Mouse (Mus musculus): Measurements from ENCODE around the gene Mfsd4b1.
"Not testable (repeated sequence)": the region's sequence is repeated elsewhere in the genome, so short reads cannot be mapped to it uniquely, and the experiment has no call there.

The Mfsd4b1 gene

DNA sequence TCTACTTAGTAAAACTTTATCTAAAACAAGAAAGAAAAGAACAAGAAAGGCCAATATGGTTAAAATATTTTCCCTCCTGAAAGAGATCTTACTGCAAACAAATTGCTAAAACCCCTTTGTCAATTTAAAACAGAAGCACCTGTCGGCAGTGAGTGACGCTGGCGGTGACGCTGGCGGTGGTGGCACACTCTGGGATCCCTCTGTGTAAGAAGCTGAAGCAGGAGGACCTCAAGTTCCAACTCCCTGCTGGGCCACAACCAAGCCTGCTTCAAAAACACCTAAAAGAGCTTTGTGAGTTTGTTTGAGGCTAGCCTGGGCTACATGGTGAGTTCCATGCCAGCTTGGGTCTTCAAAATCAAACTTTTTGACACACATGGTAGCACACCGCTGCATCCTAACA, 9.9 kb upstream of the Mfsd4b1 start:
- DNase-seq (ENCODE audit: low spot score) = no peak

DNA sequence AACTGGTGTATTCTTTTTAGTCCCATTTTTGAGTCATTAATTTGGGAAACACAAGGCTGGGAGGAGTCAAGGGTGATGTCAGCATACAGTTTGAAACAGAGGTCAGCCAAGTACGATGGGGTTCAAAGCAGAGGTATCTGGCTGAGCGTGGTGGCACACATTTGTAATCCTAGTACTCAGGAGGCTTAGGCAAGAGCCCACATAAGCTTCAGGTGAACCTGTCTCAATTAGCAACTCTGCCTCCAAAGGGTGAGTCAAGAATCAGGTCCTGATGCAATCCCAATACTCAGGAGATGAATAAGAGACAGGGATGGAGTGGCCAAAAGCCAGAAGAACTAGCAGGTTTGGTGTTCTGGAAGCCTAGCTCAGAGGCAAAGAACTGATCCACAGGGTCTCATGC, 7.8 kb upstream of the Mfsd4b1 start:
- no peak for DNase-seq (ENCODE audit: low spot score)

DNA sequence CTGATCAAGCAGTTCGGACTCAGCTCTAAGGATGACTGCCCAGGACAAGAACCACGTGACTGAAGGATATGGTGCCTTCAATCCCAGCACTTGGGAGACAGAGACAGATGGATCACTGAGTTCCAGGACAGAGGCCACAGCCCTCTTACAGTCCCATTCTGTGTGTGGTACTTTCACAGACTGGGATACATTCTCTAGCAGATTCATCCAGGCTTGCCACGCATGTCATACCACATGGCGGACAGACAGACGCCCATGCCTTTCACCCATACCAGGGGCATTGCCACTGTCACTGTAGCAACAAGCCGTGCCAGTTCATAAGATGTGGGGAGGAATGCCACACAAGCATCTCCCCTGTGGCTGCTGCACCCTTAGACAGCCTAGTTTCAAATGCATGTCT, 5.6 kb upstream of the Mfsd4b1 start:
- no peak for DNase-seq (ENCODE audit: low spot score)

DNA sequence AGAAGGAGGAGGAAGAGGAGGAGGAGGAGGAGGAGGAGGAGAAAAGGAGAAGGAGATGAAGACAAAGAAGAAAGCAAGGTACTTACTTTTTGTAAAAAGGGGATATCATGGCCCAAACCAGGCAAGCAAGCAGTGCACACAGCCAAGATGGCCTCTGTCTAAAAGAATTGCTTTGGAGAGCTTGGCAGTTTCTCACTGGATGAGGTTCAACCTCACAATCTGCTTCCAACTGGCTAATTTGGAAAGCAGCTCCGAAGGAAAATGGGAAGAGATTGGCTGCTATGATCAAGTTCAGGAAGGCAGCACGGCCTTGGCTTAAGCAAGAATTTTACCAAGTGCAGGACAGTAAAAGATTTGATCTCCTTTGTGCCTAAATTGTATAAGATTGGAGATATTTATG, 4.5 kb upstream of the Mfsd4b1 start:
- DNase-seq (ENCODE audit: low spot score) = no peak

DNA sequence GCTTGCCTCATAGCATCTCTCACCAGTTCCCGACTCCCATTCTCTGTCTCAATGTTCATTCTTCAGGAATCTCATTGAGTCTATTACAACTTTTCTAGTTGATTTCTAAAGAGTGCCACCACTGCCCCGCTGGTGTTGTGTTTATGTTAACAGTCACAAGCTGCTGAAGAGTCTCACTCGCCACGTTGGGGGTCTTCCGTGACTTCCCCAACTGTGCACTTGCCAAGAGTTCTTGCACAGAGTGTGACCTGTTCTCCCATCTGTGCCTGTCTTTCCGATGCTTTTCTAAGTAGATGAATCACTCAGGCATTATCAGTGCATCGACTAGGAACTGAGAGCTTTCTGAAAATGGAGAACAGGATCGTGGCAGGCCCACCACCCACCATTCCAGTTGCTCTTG, 3.0 kb upstream of the Mfsd4b1 start:
- DNase-seq (ENCODE audit: low spot score) = no peak

DNA sequence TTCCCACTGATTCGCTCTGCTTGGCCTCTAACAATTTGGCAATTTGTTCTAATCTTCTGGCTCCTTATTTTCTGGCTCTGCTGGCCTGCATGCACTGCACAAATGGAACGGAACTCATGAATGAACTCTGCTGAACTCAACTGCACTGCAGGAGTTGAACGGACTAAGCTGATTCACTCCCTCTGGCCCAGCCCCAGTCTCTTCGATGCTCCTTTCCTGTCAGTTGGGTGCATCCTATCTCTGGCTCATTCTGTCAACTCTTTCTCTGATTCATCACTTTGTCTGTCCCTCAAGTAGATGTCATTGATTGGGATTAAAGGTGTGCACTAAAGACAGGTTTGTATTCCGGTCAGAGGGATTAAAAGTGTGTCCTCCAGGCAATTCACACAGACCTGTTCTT, 1.5 kb upstream of the Mfsd4b1 start:
- no peak for DNase-seq (ENCODE audit: low spot score)

DNA sequence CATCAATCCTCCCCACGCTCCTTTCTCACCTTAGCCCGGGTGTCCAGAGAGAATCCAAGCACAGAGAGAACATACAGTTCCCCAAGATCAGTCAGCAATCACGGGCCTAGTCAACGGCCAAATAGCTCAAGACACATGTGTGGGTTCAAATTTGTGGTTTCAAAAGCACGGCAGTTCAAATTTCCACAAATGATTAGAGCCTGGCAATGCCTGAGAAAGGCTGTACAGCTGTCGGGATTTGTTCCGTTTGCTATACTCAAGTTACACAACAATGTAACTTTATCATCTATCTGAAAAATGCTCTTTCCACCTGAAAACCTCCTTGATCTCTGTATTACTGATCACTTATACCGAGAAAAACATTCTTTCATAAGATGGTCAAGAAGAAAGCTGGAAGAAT, 492 bp upstream of the Mfsd4b1 start:
- no peak for DNase-seq (ENCODE audit: low spot score)

DNA sequence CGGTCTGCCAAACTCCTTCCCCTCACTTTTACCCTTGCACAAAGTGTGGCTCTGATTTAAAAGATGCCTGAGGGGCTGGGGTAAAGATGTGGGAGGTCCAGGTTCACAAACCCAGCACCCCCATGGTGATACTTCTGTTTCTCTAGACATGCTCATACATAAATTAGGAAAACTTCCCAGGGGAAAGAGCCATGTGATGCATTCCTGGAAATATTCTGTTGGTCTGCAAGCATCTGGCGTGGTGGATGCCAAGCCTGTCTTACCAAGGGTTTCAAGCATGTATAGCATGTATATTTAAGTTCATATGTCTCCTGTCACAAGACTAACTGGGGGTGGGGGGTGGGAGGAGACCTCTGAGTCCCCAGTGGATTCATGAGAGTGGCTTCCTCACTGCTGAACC, 4.7 kb downstream of the Mfsd4b1 start:
- DNase-seq (ENCODE audit: low spot score) = no peak

DNA sequence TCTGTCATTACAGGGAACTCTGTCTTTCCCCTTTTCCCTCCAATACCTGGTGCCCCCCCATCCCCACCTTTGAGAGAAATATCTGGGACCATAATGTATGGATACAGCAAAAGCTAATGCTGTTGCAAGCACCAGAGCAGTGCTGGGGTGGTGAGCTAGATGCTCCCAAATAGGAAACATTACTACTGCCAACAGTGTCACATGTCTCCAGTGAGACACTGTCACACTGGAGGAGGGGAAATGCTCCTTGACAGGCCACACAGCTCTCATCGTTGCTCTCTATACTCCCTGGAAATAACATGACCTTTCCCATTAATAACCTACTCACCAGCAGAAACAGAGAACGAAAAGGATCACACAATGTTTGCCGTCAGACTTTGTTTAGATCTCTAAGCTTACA, 5.6 kb downstream of the Mfsd4b1 start:
- no peak for DNase-seq (ENCODE audit: low spot score)

DNA sequence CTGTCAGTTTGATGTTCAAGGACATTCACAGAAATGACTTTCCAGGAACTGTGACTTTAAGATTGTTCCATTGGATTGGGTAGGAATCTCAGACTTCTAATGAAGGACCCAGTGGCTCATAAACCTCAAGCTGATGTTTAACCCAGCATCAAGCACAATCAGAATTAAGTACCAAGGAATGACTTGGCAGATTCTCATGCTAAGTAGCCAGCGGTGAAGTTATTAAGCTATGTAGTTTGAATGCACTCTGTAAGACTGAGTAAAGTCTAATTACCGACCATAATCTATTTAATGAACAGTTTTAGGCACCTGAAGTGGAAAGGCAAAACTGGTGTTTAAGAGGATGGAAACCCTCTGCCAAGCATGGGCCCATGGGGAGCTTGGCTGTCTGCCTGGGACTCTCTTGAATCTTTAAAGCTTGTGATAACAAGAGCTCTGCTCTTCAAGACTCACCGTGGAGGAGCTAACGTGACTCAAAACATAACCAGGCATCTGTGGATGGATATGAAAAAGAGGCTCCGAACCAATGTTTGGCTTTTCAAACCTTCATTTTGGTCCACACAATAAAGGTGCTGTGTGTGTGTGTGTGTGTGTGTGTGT, 6.7 kb downstream of the Mfsd4b1 start:
- DNase-seq (ENCODE audit: low spot score) = no peak

DNA sequence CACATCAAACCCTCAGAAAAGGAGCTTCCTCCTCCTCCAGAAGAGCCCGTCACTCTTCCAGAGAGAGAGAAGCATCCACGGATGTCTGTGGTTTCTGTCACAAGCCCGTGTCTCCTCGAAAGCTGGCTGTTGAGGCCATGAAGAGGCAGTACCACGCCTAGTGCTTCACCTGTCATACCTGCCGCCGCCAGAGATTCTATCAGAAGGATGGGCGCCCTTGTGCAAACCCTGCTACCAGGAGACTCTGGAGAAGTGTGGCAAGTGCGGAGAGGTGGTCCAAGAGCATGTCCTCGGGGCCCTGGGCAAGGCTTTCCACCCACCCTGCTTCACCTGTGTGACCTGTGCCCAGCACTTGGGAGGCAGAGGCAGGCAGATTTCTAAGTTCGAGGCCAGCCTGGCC, 15.5 kb downstream of the Mfsd4b1 start:
- DNase-seq (ENCODE audit: low spot score) = no peak

DNA sequence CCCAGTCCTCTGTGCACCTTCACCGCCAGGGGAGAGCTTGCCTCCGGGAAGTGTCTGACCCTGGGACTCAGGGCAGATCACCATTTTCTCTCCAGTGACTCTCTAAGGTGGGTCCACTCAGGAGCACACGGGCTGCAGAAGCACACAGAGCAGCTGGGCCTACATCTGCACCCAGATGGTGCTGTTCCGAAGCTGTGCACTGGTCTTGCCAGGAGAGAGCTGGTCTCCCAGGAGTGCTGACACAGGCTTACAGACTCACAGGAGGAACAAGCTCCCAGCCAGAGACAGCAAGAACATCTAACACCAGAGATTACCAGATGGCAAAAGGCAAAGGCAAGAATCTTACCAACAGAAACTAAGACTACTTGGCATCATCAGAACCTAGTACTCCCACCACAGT, 16.2 kb downstream of the Mfsd4b1 start:
- DNase-seq (ENCODE audit: low spot score) = not testable (repeated sequence)

DNA sequence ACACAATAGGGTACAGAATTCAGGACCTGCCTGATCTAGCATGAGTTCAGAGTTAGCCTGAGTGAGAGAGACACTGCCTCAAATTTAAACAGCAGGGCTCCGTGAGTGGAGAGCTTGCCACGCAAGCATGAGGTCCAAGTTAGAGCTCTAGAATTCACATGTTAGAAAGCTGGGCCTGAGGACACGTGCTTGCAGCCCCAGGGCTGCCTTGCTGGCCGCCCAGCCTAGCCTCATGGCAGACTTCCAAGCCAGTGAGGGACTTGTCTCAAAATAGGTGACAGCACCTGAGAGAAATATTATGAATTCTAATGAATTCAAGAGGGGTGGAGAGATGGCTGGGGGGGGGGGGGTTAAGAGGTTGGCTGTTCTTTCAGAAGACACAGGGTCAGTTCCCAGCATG, 17.1 kb downstream of the Mfsd4b1 start:
- no peak for DNase-seq (ENCODE audit: low spot score)

DNA sequence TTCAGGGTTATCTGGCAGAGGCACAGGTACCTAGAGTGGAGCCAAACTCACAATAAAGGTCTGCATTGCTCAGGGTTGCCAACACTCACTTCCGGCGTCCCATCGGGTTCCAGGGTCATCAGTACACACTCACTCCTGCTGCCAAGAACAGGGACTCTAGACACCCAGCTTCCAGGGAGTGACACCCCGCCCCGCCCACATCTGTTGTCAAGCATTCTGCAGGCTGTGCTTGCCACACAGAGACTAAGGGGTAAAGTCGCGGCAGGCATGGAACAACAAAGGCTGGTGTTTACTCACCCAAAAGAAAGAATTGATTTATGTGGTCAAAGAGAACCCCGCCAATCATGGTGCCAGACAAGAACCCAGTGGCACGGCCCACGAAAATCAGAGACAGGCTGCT, 18.1 kb downstream of the Mfsd4b1 start:
- DNase-seq (ENCODE audit: low spot score) = no peak

DNA sequence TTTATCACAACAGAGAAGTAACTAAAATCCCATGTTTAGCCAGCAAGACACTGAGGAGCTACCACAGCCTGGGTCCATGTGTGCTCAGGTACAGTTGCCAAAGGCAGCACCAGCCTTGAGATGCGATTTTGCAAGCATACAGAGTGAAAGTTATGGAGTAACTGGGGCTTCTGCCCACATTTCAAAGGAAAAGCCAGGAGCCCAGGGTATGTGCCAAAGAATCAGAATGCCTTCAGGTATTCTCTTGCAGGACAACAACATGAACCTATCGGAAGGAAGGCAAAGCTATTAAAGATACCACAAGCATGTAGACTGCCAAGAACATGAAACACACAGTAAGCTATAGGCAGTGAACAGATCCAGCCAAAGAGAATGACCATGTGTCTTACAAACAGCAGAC, 24.3 kb downstream of the Mfsd4b1 start:
- no peak for DNase-seq (ENCODE audit: low spot score)

DNA sequence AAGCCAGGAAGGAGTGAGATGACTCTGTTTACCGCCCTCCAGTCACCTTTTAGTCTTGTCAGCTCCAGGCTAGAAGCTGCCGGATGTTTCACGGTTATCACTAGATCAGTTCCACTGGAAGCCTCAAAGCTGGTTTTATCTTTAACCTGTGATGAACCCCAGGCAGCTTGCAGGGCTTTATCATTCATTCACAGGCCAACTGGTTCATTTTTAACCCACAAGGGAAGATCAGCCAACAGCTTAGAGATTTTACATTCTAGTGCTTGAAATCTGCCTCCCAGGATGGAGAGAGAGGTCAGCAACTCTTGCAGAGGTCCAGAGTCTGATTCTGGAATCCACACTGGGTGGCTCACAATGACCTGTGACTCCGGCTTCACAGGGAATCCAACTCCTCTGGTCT, 33.9 kb downstream of the Mfsd4b1 start:
- no peak for DNase-seq (ENCODE audit: low spot score)

DNA sequence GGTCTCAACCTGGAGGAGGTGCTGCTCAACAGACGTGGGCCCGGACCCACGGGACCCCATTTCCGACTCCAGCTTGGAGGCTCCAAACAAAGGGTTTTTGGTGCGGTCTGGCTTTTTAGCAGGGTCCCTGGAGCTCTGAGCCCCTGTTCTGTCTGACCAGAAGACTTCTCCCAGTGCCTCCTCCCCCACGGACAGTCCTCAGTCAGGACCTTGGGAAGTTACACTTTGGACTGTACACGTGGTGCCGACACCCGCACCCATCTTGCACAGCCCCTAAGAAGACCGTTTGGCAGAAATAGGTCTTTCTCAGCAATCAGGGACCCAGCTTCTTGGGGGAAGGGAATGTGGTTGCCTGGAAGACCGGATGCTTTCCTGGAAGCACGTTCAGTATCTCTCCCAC, 38.6 kb downstream of the Mfsd4b1 start, which contains the start of gene Mfsd4b5:
Mfsd4b5 (minus strand) TSS at position 181 of the 400 bp plus-strand sequence.
- no peak for DNase-seq (ENCODE audit: low spot score)

DNA sequence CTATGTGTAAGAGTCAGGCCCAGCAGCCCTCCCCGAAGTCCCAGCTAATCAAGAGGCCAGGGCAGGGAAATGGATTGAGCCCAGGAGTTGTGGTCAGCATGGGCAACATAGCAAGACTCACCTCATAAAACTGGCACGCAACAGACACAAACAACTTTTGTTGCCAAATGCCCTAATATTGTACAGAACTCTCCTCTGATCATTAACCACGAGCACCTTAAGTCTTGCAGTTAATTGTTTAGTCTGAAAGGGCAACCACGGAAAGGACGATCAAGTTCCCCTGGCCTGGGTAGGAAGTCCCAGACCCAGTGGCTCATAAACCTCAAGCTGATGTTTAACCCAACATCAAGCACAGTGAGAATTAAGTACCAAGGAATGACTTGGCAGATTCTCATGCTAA, 42.5 kb downstream of the Mfsd4b1 start:
- no peak for DNase-seq (ENCODE audit: low spot score)

DNA sequence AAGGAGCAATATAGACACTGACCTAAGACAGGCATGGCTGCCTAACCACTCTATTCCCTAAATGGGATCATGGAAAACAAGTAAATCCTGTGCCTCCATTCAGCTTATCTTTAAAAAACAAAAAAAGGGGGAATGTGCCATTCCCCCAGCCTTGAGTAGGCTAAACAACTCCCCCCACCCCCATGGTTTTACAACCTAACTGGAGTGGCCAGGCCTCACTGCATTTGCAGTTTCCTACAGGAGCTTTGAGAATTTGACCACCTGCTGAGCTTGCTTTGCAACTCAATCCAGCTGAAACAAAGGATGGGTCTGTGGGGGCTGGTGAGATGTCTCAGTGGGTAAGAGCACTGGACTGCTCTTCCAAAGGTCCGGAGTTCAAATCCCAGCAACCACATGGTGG, 46.8 kb downstream of the Mfsd4b1 start:
- no peak for DNase-seq (ENCODE audit: low spot score)

DNA sequence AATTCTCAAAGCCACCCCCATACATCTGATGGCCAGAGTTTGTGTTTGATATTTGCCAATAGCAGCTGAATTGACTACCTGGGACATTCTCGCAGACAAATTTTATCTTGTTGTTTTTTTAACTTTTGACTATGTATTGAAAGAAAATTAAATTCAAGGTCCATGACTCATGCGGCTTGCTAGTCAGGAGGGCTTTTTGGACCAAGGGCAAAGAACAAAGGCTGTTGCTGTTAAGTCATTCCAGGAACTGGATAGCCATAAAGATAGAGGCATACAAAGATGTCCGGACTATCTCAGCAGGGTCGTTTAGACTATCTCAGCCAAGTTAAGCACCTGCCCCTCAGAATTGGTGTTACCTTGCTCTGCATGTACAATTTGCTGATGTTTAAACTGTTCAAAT, 47.7 kb downstream of the Mfsd4b1 start:
- no peak for DNase-seq (ENCODE audit: low spot score)

DNA sequence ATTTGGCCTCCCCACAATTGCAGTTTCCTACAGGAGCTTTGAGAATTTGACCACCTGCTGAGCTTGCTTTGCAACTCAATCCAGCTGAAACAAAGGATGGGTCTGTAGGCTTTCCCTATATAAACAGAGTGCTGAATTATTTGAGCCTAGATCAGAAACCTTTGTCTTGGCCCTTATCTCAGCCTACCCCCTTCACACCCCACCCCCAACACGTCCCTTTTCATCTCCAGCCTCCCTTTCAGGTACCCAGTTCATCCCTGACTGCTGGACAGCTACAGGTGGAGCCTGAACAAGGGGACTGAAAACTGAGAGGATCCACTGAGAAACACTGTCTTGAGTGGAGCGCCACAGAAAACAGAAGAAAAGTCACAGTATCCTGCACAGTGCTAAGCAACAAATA, 49.3 kb downstream of the Mfsd4b1 start:
- DNase-seq (ENCODE audit: low spot score) = no peak

DNA sequence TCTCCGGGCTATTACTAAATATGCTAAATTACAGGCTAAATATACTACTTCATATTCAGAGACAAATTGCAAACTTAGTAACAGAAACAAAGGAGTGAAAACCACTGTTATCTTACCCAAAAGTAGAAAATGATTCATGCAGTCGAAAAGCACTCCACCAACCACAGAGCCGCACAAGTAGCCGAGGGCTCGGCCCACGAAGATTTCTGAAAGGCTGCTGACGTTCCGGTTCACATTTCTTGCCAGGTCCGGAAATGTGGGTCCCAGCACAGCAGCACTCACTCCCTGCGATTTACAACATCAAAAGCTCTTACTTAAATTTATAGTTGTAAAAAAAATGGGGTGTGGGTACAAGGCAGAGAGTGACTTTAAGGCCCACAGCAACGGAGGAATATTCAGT, 50.1 kb downstream of the Mfsd4b1 start:
- DNase-seq (ENCODE audit: low spot score) = no peak

DNA sequence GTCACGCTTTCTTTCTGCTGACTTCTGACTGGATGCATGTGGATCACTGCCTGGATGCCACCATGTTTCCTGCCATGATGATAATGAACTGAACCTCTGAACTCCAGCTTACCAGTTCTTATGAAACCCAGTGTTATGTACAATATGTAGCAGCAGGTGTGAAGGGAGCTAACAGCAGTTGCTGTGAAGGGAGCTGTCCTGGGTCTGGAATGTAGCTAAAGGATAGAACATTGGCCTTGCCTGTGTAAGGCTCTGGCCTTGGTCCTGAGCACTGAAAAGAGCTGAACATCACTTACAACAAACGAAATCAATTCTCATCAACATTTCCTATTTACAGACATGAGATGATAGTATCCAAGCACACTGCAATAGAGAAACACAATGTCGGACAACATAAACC, 57.6 kb downstream of the Mfsd4b1 start:
- DNase-seq (ENCODE audit: low spot score) = no peak

DNA sequence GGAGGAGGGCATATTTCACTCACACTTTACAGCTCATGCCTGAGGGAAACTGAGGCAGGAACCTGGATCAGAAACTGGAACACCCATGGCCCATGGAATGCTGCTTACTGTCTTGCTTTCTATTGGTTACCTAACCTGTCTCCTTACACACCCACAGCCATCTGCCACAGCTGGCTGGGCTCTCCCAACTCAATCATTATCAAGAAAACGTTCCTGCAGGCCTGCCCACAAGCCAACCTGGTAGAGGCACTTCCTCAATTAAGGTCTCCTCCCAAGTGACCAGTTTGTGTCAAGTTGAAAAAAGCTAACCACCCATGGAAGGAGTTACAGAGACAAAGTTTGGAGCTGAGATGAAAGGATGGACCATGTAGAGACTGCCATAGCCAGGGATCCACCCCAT, 63.2 kb downstream of the Mfsd4b1 start:
- DNase-seq (ENCODE audit: low spot score) = no peak

DNA sequence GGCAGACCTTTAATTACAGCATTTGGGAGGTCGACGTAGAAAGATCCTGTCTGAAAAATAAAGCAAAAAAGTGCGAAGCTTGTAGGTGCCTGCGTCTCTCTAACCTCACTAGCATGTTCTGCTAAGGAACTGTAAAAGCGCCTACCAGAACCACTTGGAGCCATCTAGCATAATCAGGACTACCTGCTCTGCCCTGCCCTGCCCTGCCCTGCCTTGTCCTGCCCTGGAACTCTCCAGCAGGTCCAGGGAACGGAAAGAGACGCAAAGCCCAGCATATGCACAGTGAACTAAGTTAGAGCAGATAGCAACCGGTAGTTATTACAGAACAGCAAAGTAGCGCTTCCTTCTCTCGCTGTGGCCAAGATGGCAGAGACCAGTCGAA, 64.6 kb downstream of the Mfsd4b1 start:
- no peak for DNase-seq (ENCODE audit: low spot score)

Data from spleen, adult 12 weeks (tissue).